Mouse (Mus musculus): ENCODE measurements around the gene Cib4. TPM values are rescaled to one million over a fixed set of nuclear protein-coding genes. Genes with fewer than 3 reads are reported as not detected.

Cib4 gene
- polyA plus RNA-seq, 1 experiment, result not detected

- TF ChIP-seq POLR2A (IDR thresholded peaks at IDR 0.05; ENCODE audit: control insufficient read depth, extremely low read depth, insufficient read depth, low read length, poor library complexity), result no peak
- TF ChIP-seq CTCF (IDR thresholded peaks at IDR 0.05; ENCODE audit: borderline replicate concordance, control insufficient read depth, extremely low read depth, insufficient read depth, low read length, poor library complexity), result no peak
- no peak for DNase-seq
- no peaks in the 10 kb centered on the region for H3K27me3 ChIP-seq (ENCODE audit: control insufficient read depth, insufficient read depth, low read length)
- no peaks in the 10 kb centered on the region for H3K36me3 ChIP-seq (ENCODE audit: control insufficient read depth, insufficient read depth, low read length)
- 94% methylated on average over 13 of the region's 13 CpGs for WGBS
- no peak overlapping the region for H3K27ac ChIP-seq (ENCODE audit: control insufficient read depth, insufficient read depth, low read length)
- H3K4me3 ChIP-seq (ENCODE audit: control insufficient read depth, insufficient read depth, low read length), result no peak overlapping the region
- no peaks in the 10 kb centered on the region for H3K4me1 ChIP-seq (replicated peaks; ENCODE audit: control insufficient read depth, insufficient read depth, low read length)
These were observed 101.2 kb downstream of the Cib4 start for GRCm38 (mm10) chr5:30444327-30444895.

- no peak overlapping the region for H3K4me3 ChIP-seq (ENCODE audit: control insufficient read depth, insufficient read depth, low read length)
- H3K27me3 ChIP-seq (ENCODE audit: control insufficient read depth, insufficient read depth, low read length), result no peaks in the 10 kb centered on the region
- no peak overlapping the region for H3K27ac ChIP-seq (ENCODE audit: control insufficient read depth, insufficient read depth, low read length)
- TF ChIP-seq CTCF (IDR thresholded peaks at IDR 0.05; ENCODE audit: borderline replicate concordance, control insufficient read depth, extremely low read depth, insufficient read depth, low read length, poor library complexity) (no peak), POLR2A (IDR thresholded peaks at IDR 0.05; ENCODE audit: control insufficient read depth, extremely low read depth, insufficient read depth, low read length, poor library complexity) (no peak)
- H3K36me3 ChIP-seq (ENCODE audit: control insufficient read depth, insufficient read depth, low read length), result no peaks in the 10 kb centered on the region
- 65% methylated on average over 5 of the region's 5 CpGs for WGBS
- no peaks in the 10 kb centered on the region for H3K4me1 ChIP-seq (replicated peaks; ENCODE audit: control insufficient read depth, insufficient read depth, low read length)
- no peak for DNase-seq
These were observed 103.4 kb downstream of the Cib4 start for GRCm38 (mm10) chr5:30442196-30442595.

- Histone ChIP-seq H3K4me1 (replicated peaks; ENCODE audit: control insufficient read depth, insufficient read depth, low read length) (no peaks in the 10 kb centered on the region), H3K27me3 (ENCODE audit: control insufficient read depth, insufficient read depth, low read length) (no peaks in the 10 kb centered on the region), H3K4me3 (ENCODE audit: control insufficient read depth, insufficient read depth, low read length) (no peak overlapping the region), H3K27ac (ENCODE audit: control insufficient read depth, insufficient read depth, low read length) (no peak overlapping the region), H3K36me3 (ENCODE audit: control insufficient read depth, insufficient read depth, low read length) (no peaks in the 10 kb centered on the region)
- TF ChIP-seq POLR2A (IDR thresholded peaks at IDR 0.05; ENCODE audit: control insufficient read depth, extremely low read depth, insufficient read depth, low read length, poor library complexity), result no peak
- no peak for DNase-seq
- 91% methylated on average over 8 of the region's 8 CpGs for WGBS
These were observed 105.2 kb downstream of the Cib4 start for GRCm38 (mm10) chr5:30440308-30440906.

- Histone ChIP-seq H3K4me3 (ENCODE audit: control insufficient read depth, insufficient read depth, low read length) (no peak overlapping the region), H3K4me1 (replicated peaks; ENCODE audit: control insufficient read depth, insufficient read depth, low read length) (no peaks in the 10 kb centered on the region), H3K27me3 (ENCODE audit: control insufficient read depth, insufficient read depth, low read length) (no peaks in the 10 kb centered on the region), H3K36me3 (ENCODE audit: control insufficient read depth, insufficient read depth, low read length) (no peaks in the 10 kb centered on the region), H3K27ac (ENCODE audit: control insufficient read depth, insufficient read depth, low read length) (no peak overlapping the region)
- TF ChIP-seq POLR2A (IDR thresholded peaks at IDR 0.05; ENCODE audit: control insufficient read depth, extremely low read depth, insufficient read depth, low read length, poor library complexity) (no peak), CTCF (IDR thresholded peaks at IDR 0.05; ENCODE audit: borderline replicate concordance, control insufficient read depth, extremely low read depth, insufficient read depth, low read length, poor library complexity) (no peak)
- DNase-seq, result no peak
- WGBS, result 52% methylated on average over 2 of the region's 2 CpGs
These were observed 106.7 kb downstream of the Cib4 start for GRCm38 (mm10) chr5:30438931-30439330.

Other genes with a start within 250 kb of the Cib4 start
- gene Otof, start 83.9 kb downstream of the Cib4 start, polyA plus RNA-seq (2012; rRNA removed), result 0.92 and 0.94 TPM in 2 replicates
- 0.51 and 0.60 TPM in 2 replicates for gene 1700001C02Rik, start 79.8 kb downstream of the Cib4 start, polyA plus RNA-seq (2012; rRNA removed)
- 22.7 and 27.7 TPM in 2 replicates for gene Kcnk3, start 42.3 kb upstream of the Cib4 start, polyA plus RNA-seq (2012; rRNA removed)
- 71.8 and 88.0 TPM in 2 replicates for gene Slc35f6, start 102.1 kb upstream of the Cib4 start, polyA plus RNA-seq (2012; rRNA removed)
- gene Cenpa, start 120.9 kb upstream of the Cib4 start, polyA plus RNA-seq (2012; rRNA removed), result 161 and 208 TPM in 2 replicates
- 0.75 and 0.92 TPM in 2 replicates for gene Dpysl5, start 165.7 kb upstream of the Cib4 start, polyA plus RNA-seq (2012; rRNA removed)

All from thymus, adult 2 months (tissue).